Mouse (Mus musculus) spleen, adult 18-20 months (tissue): Measurements from ENCODE around the gene Hs3st3b1.

Experiments
- DNase-seq, 2 experiments: peaks; one replicate each; pipeline ENCODE4 v3.0.0; 2022; ENCODE audit warnings: mixed read lengths in 2 of 2

The Hs3st3b1 gene

DNA sequence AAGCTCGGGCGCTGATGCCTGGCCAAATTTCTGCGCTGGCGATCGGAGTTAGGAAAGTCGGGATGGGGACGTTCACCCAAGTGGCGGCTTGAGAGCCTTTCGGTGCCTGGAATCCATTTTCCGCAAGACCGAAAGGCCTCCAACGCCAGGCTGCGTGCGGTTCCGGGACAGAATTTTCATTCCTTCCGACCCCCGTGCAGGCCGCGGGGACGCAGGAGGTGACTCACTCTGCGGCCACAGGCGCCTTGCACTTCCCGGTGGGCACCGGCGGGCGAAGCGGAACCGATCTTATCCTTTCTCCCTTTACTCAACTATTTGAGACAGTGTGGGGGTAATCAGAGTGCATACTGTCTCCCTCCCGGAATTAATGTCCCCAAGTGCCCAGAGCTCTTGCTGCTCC, 1.3 kb upstream of the Hs3st3b1 start:
- DNase-seq, result no peak

DNA sequence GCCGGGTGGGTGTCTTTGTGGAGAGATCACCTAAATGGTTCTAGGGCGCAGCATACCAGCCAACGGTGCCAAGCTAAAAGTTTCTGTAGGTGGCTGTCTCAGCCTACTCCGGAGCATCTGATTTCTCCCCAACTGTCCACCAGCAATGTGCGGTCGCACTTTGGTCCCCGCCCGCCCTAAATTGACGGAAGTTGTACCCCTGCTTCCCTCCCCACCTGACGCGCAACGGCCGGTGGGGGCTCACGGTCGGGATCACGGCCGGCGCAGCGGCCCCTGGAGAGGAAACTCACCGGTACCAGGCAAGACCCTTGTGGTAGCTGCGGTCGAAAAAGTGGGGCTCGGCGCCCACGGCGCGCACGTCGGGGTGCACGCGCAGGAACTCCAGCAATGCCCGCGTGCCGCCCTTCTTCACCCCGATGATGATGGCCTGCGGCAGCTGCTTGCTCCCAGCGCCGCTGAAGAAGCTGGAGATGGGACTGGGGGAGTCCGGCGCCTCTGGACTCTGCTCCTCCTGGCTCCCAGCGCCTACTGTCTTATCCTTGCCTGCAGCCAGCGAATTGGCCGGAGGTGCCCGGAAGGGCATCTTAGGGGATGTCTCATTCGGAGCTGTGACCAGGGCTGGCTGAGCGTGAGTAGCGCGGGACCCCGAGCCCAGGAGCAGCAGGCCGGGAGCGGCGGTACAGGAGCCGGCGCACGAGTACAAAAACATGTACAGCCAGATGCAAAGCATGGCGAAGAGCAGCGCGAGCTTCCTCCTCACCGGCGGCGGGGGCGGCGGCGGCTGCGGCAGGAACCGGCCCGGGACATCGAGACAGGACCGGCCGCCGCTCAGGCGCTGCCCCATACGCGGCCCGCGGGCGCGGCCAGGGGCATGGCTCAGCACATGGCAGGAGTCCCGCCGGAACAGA, 792 bp downstream of the Hs3st3b1 start:
- peak; percentile 45 to 63 for DNase-seq

DNA sequence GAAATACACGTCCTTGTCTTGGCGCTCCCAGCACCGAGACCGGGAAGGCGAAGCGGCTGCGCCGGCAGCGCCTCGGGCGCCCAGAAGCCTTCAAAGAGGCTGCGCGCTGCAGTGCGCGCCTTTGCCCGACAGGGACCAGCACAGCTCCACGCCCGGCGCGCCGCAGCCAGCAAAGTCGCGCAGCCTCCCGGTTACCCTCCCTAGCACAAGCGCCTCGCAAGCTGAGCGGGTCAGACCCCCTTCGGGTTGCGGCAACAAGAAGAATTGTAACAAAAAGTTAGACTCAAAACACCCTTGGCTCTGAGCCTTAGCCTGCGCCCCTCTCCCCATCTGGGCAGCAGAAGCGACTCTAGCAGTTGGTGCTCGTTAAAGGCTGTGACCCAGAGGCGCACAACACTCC, 1.6 kb downstream of the Hs3st3b1 start:
- DNase-seq, result peak; percentile 64 to 79

DNA sequence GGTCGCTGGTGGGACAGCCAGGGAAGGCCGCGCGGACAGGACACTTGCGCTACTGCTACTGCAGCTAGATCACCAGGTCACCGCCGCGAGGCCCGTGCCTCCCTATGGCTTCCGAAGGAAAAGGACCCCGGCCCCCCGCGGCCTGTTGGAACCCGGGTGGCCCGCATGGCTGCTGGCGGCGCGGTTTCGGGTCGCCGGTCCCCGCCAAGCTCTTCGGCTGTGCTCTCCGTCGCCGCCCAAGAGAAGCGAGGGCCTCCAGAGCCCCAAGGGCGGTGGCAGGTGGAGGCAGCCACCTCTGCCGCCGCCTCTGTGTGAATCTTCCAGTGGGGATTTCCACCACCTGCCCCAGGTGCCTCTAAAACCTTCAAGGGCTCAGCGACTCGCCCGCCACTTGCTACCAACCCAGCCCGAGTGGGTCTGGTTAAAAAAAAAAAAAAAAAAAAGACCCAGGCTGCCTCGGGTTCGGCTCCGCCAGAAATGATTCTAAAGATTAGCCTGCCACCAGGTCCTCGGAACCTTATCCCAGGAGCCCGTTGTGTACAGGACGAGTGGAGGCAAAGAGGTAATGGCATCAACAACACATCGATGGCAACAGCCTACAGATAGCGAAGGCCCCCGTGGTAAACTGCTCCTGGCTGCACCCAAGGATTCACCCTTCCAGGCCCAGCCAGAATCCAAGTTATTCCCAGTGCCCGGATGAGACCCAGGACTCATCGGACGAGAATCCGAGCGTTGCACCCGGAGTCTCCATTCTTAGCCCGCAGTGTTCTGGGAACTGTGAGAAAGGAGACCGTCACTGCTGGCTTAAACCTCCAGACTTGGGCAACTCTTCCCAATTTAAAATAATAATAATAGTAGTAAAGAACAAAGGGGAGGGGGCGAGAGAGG, 2.6 kb downstream of the Hs3st3b1 start:
- DNase-seq, result no peak

DNA sequence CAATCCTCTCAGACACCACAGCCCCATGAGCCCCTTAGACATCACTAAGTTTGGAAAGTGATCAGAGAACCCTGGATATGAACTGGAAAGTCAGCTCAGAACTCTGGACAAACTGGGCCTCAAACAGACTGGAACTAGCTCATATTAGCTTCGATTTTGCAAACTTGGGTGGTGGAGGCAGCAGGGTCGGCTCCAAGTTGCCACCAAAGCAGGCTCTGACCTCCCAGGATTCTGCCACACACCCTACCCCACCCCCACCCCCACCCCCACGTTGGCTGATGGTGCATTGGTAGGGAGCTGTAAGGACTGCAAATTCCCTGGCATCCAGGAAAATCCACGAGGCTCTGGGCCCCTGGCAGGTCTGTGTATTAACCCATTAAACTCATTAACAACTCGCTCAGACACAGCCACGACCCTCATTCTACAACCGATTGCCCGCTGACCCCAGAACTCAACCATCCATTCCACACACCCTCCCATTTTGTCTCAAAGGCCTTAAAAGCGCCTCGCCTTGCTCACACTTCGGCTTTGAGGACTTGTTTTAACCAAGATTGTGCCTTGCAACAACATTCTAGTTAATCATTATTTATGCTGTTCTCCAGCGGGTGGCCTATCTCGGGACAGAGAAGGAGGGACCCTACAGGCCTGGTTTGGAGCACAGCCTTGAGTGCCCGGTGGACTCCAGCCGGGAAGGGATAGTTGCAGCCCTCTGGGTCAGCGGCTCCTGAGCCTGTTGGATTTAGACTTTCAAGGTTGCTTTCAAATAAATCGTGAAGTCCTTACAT, 3.6 kb downstream of the Hs3st3b1 start:
- DNase-seq, result no peak

DNA sequence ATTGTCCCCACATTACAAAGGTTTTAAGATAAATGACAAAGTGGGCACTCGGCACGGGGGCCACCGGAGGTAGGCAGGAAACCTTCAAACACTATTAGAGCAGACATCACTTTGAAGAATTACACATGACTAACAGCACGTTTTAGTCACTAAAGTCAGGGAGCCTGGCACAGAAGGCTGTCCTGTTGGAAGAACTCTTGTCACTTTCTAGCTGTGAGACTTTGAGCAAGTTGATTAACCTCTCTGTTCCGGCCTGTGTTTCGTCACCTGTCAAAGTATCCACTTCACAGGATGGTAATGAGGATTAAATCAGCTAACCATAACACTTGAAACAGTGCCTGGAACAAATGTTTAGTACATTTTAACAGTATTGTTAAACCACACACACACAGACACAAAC, 4.5 kb downstream of the Hs3st3b1 start:
- DNase-seq, result no peak

DNA sequence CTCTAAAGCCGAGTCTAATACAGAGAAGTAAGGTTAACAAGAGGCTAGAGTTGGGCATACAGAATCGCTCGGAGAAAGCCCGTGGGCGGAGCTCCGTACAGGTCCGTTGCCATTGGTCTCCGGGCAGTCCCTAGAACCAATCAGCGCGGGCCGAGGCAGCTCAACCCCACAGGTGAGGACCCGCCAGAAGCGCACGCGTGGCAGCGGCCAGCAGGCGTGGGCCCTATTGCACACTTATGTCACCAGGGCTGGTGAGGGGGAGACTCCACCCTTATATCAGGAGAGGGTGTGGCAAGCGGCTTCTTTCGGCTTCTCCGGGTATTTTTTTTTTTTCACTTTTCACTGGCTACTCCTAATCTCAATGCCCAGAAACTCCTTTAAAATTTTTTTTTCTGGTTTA, 7.7 kb downstream of the Hs3st3b1 start:
- DNase-seq, result peak; percentile 65 to 68

DNA sequence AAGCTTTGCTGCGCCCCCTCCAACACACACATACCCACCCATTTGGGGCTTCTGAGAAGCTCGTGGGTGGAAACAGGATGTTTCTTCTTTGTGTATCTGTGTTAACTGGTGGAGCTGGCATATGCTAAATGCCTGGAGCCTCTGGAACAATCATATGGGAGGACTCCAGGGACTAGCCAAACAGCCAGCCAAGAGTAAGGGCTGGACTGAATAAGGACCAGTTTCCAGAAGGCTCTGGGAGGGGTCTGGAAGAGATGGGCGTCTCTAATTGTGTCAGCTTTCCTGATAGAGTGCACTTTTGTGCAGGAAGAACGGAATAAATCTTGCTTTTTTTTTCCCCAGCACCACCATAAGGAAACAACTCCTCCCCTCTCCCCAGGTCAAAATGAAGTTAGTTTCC, 8.2 kb downstream of the Hs3st3b1 start:
- DNase-seq, result no peak

DNA sequence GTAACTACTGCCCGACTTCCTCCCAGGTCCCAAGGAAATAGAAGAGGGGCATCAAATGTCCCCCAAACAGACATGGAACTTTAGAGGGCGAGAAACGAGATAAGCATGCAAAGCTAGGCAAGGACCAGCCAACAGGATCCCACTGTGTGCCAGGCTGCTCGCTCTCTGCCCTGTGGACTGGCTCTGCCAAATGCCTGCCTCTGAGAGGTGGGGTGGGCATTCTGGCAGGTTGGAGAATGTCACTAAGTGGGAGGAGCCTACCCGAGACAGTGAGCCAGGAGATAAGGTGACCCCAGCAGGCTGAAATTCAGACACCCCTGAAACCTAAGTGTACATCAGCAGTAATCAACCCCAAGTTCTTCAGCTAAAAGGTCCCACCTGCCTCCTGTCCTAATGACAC, 11.1 kb downstream of the Hs3st3b1 start:
- DNase-seq, result no peak

DNA sequence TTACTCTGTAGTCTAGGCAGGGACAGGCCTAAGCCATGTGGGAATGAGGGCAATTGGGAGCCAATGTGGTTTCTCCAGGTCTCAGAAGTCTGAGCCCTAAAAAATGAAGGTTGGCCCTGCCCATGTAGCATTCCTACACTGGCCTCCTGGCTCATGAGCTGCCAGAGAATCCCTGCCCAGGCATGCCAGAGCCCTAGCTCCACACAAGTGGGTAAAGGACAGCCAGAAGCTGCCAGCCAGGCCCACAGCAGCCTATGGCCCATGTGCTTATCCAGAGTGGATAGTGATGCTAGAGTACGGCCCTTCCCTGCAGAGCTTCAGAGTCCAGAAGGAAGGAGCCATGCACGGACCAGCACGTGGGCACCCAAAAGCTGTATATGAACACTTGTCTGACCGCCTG, 12.1 kb downstream of the Hs3st3b1 start:
- DNase-seq, result no peak

DNA sequence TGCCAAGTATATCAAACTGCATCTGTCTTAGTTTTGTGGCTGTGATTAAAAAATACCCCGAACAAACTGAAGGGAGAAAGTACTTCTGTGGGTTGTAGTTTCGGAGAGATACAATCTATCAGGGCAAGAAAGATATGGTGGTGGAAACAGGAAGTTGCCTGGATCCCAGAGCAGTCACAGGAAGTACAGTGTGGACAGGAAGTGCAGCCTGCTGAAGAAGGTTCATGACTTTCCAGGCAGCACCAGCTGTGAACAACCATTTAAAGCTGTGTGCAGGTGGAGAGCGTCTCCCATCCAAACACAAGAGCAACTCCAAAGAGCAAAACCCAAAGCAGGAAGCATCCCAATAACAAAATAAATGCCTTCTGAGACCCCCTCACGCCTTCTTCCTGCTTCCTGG, 13.6 kb downstream of the Hs3st3b1 start:
- peak in 1 of 2 experiments; percentile 41 for DNase-seq

DNA sequence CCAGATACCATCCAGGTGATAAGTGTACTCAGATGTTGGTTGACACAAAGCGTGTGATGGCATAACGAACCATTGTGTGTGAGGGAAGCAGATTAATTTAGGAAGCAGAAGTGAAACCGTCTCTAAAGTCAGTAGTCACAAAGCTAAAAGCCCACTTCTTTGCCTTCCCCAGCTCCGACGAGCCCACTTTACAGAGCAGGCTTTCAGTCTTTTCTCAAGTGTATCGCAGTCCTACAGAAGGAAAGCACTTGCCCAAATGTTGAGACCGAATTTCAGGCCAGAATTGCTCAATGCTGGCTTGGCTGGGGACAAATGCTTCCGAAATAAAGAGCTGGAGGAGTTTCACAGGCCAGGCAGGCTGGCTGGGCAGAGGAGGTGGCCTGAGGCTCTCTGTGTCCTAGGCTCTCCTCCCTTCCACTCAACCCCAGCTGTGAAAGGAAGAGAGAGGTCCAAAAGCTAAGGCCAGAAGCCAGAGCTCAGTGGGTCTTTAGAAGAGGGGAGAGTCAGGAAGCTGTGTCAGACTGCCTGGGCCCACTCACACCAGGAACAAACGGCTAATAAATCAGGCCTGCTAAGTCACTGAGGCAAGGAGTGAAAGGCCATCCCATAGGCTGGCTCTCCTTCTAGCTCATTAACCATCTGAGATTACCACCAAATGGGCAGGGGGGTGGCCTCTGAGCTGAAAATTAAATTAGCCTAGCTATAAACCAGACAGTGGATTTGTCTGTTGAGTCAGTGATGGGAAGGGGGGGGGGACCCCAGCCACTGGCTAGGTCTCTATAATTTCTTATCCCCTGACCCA, 15.3 kb downstream of the Hs3st3b1 start:
- no peak for DNase-seq

DNA sequence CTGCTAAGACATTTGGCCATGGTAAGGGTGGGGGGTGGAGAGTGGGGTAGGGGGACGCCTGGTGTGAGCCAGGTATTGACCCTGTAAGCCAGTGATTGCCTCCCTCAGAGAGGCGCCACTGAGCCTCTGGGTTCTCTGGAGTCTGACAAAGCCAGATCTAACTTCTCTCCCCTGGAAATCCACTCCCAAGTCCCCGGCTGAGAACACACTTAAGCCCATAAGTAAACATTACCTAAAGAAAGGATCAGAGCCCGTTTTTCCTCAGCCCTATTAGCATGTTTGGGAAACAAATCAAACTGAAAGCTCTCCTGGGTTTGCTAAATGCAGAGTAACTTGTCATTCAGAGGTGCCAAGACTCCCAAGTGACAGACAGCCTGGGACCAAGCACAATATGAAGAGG, 17.3 kb downstream of the Hs3st3b1 start:
- no peak for DNase-seq

DNA sequence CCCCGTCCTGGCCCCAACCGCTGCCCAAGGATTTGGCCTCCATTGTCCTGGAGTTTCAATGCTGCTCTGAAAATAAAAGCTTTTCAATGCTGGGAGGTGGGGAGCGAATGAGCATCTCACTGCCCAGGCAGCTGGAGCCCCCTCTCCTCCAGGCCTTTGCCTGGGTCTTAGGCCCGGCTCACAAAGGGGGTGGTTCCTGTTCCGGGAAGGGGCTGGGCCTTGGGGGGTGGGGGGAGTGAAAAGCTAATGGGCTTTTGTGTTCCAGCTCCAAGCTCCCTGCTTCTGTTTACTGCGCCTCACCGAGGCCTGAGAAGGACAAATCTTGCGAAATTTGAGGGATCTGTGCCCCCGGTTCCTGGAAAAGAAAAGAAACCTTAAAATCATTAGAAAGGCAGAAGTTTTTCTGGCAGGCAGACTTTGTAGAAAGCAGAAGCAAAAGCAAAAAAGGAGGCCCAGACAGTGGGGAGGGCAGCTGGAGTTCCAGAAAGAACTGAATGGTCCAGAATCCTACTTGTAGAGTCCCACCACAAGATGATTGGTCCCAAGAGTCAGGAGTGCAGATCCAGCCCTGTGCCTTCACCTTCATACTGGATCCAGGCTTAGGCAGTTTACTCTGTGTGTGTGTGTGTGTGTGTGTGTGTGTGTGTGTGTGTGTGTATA, 23.5 kb downstream of the Hs3st3b1 start:
- DNase-seq, result no peak

DNA sequence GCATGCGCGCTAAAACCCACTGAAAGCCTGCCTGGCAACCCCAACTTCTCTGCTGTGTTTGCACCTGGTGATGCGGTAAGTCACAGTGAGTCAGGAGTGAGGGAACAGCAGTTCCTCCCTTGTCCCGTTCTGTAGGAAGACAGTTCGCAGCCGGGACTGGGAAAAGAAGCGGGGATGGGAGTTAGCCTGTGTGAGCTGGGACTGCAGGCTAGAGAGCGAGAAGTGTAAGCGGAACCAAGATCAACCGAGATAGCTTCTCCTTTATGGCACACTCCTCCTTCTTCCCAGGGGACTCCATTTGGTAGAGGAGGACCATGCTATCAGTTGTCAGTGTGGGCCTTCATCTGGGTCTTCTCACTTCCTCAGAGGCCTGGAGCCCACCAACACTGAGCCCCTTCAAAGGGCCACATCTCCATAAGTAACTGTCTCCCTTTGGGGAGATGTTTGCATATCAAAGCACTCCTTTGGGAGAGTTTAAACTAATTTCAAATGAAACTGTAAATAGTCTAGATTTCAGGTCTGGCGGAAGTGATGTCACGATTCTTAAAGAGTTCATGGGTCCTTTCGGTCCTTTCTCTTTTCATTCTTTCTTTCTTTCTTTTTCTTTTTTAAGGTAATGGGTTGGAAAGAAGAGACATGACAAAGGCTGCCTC, 24.1 kb downstream of the Hs3st3b1 start:
- no peak for DNase-seq

DNA sequence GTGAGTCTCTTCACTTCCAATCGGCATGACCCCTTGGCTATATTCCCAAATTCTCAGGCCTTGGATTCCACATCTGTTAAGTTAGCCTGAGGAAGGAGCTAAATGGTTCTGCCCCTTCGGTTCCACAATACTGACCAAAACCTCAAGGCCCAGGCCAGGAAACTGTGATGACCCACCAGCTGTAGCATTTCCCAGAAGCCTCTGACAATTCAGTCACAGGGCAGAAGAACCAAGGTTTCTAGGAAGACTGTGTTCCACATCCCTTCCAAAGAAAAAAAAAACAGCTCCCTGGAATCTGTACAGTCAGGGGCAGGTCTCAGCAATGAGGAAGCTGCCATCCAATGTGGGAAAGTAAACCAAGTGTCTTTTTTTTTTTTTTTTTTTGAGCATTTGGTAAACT, 25.1 kb downstream of the Hs3st3b1 start:
- DNase-seq, result no peak

DNA sequence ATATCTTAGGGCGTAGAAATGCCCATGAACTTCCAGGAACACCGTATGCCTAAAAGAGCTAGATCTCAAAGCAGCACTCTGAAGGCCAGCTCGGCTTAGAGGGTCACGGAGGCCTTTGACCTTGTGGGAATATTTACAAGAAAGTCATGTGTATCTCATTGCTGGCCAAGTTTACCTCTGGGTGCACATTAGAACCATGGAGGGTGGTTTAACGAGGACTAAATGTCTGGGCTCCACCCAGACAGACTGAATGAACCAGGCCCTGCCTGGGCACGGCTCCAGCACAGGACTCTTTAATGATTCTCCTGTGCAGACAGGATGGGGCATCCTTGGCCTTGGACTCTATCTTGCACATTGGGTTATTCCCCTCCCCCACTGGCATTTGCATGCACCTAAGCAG, 27.9 kb downstream of the Hs3st3b1 start:
- no peak for DNase-seq

DNA sequence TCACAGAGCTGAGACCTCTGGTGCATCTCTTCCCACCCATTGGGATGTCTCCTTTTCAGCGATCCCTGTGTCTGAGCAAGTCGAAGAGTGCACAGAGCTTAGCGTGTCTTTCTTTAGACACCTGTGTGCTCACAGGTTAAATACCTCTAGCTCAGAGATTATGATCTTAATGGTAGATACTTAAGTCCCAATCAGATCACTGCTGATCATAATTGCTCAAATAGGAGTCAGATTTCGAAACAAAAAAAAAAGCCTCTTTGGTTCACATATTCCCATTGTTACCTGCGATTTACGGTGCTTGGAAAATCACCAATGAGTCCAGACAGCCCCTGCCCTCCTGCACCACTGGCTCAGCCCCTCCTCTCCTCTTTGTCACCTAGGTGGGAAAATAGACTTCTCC, 28.5 kb downstream of the Hs3st3b1 start:
- DNase-seq, result no peak

DNA sequence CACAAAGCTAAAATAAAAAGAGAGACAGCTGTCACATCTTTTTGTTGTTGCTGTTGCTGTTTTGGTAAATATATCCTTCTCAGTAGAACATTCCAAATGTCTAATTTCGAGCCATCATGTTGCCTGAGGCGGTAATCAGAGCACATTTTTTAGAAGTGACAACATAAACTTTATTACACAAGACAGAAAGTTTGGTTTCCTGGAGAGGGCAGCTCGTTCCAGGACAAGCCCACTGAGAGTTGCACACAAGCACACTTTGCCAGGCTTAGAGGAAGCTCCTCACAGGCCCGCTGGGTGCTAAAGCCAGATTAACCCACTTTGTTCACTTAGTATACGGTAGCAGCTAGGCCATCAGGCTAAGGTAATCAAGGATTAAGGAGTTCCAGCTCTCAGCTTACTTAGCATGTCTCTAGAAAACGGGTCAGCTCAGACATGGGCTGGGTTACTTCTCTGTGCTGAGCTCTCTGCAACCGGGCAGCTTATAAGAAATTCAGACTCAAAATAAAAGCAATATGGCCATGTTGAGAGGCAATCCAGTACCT, 30.5 kb downstream of the Hs3st3b1 start:
- DNase-seq, result no peak

DNA sequence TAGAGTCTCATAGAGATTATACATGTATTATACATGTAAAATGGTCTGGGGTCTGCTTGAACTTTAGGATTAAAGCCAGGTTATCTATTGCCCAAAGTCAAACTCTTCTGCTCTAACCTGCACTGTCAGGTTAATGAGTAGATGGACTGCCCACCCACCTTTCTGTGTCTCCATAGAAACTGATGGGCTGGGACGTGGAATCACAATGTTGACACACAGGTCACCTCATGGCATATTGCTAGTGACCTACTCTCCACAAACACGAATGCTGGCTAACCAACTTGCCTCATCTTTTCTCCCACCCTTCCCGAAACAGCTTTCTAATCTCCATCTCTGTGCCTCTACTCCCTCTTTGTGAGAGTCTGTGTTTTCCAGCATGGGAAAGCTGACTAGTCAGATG, 38.7 kb downstream of the Hs3st3b1 start:
- no peak for DNase-seq

DNA sequence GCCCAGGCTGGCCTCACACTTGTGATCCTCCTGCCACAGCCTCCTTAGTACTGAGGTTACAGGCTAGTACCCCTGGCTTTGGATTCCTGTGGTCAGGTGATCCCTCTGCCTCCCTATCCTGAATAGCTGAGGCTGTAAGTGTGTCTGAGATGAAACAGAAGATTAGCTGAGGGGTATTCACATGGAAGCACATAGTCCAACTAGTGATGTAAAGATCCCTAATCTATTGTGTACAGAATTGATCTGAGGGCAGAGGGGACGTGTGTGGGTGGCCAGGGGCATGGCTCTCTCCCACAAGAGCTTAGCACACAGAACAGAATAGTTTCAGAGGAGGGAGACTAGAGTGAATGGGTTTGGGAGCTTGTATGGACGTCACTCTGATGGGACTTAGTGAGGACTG, 41.8 kb downstream of the Hs3st3b1 start:
- no peak for DNase-seq
